Mouse (Mus musculus): ENCODE data around the gene Anks1.

DNA sequence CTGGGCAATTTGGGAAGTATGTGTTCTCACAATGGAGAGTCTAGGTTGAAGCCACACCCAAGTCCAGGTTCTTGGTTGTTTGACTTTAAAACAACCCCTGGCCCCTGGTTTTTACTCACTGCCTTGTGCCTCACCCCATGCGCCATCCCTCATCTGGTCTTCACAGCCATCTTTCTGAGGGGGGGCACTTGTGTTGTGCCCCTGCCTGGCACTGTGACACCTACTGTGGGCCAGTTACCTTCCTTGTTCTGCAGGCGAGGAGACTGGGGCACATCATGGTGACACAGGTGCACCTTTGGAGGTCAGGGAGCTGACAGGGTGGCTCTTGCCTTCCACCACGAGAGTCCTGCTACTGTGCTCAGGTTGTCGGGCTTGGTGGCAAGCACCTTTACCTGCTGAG is 33.0 kb downstream of the Anks1 start:
- TF ChIP-seq CTCF (IDR thresholded peaks at IDR 0.05; ENCODE audit: low read depth, low read length) (no peak), POLR2A (IDR thresholded peaks at IDR 0.05; ENCODE audit: borderline replicate concordance, low read depth, low read length) (no peak)
